Mouse (Mus musculus) thymus, postnatal 10 days (tissue): Measurements from ENCODE around the gene Slco1b2.
"Not testable (repeated sequence)": the region's sequence is repeated elsewhere in the genome, so short reads cannot be mapped to it uniquely, and the experiment has no call there.

Experiments used
- DNase-seq, 2 experiments: peaks; one replicate each; pipeline ENCODE4 v3.0.0; 2021; ENCODE audit warnings: low spot score in 2 of 2

Slco1b2 gene

DNA sequence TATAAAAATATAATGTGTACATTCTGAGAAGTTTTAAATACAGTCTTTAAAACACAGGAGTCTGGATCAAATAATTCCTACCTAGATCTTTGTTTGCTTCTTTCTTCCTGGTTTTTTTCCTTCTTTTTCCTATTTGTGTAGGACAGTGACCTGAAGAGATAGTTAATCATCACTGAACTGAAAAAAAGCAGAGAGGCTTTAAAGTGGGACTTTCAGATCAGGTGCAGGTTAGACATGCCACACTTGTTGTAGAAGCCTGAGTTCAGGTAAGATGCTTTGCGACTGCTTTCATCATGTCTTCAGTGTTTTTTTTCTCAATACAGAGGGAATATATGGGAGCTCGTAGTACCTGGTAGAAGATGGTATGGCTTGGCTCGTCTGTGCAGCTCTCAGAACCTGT, at the start of gene Slco1b2:
Gene Slco1b2 (plus strand): TSS at position 228 of the 400 bp plus-strand sequence.
- no peak for DNase-seq

DNA sequence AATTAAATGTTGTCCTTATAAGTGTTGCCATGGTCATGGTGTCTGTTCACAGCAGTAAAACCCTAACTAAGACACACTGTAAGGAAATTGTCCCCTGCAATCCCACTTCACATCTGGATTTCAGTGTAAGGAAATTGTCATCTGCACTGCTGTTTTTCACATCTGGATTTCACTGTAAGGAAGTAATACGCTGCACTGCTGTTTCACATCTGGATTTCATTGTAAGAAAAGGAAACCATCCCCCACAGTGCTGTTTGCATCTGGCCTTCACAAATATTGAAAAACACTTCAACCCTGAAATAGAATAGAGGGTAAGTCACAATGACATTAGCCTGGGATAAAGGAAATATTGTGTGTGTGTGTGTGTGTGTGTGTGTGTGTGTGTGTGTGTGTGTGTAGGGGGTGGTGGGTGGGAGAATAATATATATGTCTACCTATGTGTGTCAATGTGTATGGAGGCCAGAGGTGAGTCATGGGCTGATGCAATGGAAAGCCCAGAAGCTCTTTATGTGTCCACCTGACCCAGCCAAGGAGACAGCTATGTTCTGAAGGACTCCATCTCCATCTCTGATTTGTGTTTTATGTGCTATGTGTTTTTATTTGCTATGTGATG, 44.4 kb upstream of the Slco1b2 start:
- DNase-seq: no peak

DNA sequence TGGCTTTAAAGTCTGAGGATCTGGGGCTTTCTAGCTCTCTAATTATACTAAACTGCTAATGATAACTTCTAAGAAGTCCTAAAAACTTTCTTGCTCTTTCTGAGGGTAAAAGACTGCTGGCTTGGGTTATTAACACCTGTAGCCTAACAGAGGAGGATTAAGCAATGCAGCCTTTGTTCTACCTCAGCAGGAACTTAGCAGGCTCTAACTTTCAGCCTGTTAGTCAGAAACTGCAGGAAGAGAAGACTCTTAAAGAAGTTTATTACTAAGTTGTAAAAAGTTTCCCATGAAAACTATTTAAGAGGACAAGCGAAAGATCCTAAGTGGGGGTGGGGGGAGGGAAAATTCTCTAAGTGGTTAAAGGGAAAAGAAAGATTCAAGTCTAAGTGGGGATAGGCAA, 39.3 kb upstream of the Slco1b2 start:
- no peak for DNase-seq

DNA sequence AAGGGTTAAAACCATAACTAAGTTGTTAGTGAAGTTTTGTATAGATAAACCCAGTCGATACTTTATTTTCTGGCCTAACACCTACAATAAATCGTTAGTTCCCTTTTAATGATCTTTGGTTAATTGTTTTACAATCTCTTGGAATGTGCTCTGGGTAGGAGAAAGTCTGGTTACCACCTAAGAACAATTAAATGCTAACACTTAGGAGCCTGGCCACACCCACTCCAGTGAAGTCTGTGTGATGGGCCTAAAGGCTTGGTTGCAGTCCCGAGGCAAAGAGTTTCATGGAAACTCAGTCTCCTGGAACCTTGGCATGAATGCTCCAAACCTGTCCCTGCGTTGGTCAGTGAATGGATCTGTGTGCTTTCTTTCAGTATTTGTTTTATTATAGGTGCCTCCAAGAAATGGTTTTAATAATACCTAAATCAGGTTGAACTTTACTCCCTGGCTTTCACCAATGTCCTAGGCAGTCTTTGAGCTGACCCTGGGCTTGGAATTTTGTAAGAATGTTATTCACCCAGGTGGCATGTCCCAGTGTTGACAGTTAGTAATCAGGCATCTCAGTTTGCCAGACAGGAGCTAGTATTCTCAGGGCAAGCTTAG, 38.6 kb upstream of the Slco1b2 start:
- not testable (repeated sequence) for DNase-seq

DNA sequence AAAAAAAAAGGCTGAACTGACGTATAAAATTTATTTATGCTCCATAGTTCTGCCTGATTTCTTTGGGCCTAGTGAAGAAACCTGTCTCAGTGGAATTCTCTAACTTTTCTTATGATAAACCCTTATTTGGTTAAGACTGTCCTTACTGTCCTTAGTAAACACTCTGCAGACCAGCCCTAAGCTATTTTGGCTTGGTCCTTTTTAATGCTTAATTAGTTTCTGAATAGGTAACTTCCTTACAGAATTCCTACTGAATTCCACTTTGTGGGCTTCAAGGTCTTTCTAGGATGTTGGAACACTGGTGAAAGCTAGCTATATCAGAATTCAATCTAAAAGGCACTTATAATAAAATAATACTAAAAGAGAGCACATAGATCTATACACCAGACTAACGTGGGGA, 33.2 kb upstream of the Slco1b2 start:
- no peak for DNase-seq

DNA sequence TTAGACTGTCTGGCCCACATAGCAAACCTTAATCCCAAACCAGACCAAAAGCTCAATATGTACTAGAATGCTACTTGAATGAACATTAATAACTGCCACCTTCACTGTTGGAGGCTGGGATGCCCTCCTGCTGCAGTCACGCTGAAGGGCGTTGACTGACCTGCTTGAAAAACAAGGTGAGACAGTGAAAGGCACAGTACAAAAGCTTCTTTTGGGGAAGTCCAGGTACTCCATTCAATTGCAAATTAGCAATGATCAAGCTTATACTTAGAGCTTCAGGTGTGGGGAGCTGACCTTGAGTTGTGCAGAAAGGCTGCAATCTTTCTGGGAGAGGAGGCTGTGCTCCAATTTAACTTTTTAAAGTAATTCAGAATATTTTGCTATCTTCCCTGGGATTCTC, 32.3 kb upstream of the Slco1b2 start:
- DNase-seq: no peak

DNA sequence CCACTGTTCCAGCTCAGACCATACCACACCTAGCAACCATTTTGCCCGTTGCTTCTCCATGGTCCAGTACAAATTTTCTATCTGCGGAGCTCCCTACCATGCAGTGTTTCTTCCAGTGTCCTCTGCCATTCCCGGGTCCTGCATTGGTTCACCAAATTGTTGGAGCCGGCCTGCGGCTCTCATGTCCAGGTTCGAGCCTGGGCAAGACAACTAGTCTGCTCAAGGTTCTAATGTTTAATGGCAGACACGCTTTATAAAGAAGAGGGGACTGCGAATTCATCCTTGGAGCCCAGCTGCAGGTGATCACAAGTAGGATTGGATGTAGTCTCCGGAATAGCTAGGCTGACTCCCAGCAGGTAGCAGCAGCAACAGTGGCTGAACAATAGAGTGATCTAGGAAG, 28.4 kb upstream of the Slco1b2 start:
- DNase-seq: no peak

DNA sequence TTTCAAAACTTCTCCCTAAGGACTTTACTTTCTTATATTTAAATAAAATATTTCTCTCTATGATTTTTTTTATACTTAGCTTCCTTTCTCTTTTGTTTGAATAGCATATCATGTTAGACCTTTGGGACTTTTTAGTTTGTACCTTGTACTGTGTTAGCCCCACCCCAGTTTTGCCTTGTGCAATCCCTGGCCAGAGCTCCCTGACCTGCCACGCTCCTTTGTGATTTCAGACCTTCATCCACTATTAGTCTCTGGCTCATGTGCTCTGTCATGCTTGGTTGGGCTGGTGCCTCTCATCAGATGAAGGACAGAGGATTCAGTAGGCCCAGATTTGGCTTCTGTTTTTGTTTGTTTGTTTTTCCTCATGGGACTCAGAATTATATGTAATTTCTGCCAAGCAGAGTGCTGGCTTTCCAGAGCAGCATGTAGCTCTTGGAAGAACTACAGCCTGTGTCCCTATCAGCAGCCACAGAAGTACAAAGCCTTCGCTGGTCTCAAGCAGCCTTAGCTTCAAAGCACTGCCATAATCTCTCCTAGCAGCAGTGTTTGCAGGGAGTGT, 18.5 kb upstream of the Slco1b2 start:
- no peak for DNase-seq

DNA sequence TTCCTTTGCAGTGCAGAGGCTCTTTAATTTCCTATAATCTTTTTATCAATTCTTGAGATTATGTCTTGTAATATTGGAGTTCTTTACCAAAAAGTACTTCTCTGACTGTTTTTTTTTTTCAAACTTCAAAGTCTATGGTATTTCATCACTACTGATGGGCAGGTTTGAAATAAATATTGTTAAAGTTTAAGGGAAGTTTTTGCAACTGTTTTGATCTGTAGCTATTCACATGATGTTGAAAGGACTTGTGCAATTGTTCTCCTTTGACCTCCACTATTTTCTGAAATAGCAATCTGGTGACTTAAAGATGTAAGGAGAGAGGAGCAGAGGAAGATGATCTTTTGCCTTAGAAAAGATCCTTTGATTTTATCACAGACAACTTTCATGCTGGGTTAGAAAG, 15.3 kb upstream of the Slco1b2 start:
- no peak for DNase-seq

DNA sequence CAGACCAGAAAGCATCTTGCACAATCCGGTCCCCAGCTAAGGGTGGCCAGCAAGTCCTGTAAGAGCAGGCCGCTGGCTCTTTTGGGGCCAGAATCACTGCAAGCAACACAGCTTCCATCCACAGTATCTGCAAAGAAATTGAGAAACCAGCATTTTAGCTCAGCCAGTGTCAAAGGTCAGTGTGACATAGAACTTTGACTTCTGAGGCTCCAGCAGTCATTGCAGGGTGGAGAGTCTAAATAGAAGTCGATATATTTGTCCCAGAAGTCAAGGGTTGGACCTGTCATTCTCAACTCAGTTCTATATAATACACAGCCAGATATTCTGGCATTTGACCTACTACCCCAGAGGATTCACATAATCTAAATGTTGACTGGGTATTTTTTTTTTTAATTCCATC, 14.0 kb upstream of the Slco1b2 start:
- no peak for DNase-seq

DNA sequence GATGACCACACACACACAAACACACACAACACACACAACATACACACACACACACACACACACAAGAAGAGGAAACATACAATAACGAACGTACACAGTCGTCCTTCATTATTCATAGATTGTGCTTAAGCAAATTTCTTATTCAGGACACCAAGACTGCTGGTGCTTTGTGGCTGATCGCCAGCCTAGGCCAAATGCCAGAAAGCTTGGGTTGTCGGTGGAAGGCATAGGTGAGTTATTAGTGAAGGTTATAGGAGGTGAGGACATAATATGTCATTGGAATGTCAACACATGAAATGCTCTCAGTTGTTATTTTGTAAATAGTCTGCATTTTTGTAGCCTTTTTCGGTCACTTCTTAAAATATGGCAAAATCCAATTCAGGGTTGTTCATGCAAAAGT, 3.6 kb downstream of the Slco1b2 start:
- no peak for DNase-seq

DNA sequence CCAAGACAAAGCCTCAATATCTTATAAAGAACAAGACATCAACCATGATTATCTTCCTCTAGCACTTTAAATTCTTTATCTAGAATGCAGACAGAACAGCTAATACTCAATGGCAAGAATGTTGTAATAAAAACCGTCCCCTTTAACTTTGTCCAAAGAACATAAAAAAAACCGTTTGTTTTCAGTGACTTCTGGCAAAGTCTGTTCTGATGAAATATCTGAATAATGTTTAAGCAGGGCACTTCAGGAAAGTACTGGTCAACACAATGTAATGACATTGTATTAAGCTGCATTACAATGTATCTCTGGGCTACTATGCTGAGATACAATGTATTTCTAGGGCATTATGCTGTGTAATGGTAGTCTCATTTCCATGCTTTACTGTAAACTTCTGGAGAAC, 5.9 kb downstream of the Slco1b2 start:
- DNase-seq: no peak

DNA sequence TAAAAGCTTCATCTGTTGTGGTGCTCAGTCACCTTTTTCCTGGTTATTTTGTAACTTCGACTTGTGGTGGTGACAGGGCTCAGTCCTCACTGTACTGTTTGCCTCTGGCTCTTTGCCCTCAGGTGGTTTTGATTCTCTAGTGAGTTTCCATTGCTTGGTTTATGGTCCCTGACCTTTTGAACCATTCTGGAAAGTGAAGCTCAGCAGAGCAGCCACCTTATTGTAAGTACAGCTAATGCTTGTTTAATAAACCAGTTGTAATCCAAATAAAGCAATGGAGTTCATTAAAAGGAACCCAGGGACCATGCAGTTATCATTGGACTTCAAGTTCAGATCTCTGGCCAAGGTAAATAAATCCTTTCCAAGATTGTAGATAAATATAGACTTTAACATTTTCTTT, 11.3 kb downstream of the Slco1b2 start:
- DNase-seq: no peak

DNA sequence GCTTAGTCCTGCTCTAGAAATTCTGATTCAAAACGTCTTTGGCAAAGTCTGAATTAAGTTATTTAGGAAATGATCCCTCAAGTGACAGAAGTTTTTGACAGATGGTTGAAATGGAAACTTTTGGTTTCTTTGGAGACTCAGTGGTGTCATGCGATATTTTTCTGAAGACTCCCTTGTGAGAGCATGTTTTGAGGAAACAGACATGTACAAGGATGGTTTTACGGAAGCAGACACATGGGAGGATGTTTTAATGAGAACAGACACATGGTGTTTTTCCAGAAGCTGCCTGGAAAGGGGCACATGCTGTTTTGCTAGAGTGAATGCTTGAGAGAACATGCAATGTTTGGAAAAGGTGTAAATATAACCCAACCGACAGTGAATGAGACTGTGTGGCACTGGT, 57.7 kb downstream of the Slco1b2 start:
- no peak for DNase-seq

DNA sequence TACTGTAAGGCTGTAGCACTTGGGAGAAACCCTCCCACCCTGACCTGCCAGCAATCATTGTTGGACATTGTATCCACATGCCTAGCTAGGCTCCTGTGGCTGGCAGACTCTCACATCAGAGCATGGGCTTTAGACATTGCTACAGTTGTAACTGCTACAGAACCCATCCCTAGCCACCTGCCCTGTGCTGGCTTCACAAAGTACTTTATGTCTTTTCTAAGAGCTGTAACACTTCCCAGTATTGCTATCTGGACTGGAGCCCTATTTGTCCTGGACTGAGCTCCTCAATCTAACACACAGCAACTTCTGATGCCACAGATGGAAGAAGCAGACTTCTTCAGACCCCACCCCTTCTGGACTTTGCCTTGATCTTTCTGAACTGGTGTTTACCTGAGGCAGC, 61.9 kb downstream of the Slco1b2 start:
- no peak for DNase-seq
